Mouse (Mus musculus): ENCODE data around the gene Srebf1.

The Srebf1 gene

DNA sequence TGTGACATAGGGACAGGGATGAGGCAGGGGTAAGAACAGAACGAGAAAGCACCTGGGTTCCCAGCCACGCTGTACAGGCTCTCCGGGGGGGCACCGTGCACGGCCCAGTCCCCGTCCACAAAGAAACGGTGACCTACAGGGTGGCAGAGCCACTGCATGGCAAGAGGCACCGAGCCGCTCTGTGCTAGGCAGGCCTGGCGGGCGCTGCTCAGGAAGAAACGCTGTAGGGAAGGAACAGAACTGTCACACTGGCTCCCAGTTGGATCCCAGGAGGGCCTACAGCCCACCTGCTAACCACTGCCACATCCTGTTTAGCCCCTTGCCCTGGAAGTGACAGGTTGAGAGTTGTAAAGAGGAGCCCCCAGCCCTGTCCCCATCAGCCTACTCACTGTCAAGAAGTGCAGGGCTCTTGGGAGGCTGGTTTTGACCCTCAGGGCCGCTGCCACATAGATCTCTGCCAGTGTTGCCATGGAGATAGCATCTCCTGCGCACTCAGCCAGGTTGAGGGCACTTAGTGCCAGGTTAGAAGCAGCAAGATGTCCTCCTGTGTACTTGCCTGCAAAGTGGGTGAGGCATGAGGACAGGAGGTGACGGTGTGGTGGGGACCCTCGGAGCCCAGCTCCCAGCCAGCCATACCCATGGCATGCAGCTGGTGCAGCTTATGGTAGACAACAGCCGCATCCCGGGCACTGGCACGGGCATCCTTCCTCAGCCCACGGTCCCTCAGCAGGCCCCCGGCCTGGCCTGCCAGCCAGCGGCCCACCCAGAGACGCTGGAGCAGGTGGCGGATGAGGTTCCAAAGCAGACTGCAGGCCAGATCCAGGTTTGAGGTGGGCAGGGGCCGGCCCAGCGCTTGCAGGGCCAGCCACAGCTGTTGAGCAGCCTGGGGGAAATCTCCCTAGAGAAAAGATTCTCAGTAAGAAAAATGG is 19.4 kb downstream of the Srebf1 start:
- peak; percentile 78 for DNase-seq

DNA sequence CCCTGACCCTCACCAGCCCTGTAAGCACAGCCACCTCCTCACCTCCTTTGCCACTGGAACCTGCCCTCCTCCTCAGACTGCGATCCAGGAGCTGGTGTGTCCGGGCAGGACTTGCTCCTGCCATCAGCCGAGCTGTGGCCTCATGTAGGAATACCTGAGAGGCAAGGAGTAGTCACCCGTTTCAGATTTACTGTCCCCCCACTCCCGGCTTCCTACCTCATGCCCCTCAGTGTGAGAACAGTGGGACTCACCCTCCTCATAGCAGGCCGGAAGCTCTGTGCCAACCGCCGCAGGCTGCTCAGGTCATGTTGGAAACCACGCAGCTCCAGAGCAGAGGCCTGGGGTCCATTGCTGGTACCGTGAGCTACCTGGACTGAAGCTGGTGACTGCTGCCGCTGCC is 22.0 kb downstream of the Srebf1 start:
- DNase-seq = no peak

DNA sequence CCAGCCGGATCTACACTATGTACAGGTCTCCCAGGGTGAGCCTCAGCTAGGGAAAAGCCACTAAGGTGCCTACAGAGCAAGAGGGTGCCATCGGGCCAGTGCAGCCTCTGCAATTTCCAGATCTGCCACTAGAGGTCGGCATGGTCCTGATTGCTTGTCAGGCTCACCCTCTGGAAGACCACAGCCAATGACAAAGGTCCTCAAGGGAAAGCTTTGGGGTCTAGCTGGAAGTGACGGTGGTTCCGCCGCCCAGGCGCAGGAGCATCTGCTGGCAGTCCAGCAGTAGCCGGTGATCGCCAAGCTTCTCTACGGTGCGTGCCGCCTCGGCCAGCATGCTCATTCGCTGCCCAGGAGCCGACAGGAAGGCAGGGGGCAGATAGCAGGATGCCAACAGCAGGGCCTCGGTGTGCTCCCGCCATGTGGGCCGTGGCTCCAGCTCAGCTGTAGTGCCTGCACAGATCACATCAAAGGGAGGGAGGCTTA is 22.6 kb downstream of the Srebf1 start:
- DNase-seq = peak; percentile 90

DNA sequence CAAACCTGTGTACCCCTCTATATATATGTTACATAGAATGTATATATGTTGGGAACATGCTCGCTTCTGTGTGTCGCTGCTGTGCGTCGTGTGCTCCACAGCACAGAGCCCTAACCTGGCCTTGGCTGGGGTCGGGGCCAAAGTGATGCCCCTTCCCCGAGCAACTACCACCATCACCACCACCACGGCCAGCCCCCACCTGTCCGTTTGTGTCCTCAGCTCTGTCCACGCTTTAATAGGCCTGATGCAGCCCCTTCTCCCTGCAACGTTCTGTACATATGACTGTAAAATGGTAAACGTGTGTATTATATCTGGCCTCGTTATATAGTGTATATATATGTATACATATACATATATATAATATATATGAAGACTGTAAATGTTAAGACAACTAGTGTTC is 23.7 kb downstream of the Srebf1 start:
- no peak for DNase-seq

DNA sequence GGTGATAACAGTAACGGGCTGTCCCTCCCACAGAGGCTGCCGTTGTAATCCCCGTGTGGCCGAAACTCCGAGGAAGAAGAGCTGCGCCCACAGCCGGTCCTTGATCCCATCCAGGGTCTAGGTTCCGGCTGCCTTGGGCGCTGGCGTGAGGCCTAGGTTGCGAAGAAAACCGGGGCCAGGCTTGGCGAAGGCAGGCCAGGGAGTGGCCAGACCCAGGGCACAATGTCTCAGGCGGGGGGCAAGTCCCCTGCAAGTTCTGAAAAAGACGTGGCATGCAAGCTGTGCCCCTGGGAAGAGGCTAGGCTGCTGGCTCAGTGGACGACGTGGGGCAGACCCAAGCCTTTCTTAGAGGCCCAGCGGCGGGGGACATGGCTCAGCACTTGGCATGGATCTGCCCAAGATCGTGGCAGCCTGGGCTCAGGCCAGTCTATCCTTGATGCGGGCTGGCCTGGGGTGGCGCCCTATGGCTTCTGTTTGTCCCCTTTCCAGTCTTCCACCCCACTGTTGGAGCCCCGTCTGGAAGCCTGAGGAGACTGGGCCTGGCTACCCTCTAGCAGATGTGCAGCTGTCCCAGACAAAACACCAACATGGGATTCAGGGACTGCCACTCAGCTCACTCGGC is 24.3 kb downstream of the Srebf1 start:
- DNase-seq = no peak

DNA sequence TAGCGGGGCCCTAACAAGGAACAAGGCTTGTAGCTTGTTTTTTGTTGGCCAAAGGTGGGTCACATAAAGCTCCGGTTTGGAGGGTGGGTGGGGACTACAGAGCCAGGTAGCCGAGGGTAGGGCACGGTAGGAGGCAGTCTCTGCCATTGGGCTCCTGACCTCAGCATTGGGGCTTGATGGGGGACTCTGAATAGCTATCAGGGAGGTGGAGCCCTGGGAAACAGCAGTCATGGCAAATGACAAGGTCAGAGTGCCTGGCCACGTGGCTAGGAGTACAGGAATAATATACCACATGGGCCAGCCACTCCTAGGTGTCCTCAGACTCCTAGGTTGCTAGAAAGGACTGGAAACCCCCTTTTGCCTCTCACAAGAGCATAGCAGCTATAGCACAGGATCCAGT is 26.0 kb downstream of the Srebf1 start:
- no peak for DNase-seq

DNA sequence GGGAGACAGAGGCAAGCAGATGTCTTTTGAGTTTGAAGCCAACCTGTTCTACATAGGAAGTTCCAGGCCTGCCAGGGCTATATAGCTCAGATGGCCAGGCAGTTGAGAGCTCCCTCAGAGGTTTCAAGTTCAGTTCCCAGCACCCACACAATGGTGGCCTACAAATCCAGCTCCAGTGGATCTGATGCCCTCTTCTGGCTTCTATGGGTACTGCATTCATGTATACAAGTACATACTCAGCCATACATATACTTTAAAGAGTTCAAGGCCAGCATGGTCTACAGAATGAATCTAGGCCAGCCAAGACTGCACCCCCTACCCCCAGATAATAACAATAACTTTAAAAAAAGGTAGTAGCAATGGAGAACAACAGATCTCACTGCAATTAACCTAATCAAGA is 27.3 kb downstream of the Srebf1 start:
- no peak for DNase-seq

DNA sequence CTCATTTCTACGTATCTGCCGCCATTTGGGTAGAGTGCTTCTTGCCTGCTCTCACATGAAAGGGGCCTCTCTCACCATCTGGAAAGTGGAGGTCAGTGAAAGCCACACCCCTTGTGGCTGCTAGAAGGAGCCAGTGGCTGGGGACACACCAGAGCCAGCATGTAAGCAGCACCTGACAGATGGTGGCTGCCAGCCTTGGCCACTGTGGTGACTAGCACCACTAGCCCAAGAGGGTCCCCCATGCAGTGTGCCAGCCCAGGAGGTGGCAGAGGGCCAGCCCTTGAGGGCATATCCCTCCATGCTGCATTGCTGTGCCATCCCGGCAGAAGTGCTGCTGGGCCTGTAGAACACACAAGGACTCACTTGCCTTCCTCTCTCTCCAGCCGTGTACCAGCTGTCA is 28.8 kb downstream of the Srebf1 start:
- no peak for DNase-seq

DNA sequence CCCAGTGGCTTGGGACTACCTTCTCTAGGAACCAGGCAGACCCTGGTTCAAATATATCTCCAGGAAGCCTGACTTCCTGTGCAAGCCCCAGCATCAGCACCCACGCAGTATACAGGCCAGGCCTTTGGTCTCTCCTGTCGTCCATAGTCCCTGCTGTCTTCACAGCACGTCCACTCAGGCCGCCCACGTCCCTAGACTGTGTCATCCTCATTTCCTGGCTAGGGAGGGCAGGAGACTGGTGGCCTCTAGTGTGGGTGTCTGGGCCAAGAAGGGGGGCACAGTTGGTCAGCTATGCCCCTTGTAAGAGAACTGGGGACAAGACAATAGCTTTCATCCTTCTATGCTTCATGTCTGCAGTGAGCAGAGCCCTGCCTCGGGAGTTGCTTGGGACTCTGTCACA is 29.8 kb downstream of the Srebf1 start:
- no peak for DNase-seq

DNA sequence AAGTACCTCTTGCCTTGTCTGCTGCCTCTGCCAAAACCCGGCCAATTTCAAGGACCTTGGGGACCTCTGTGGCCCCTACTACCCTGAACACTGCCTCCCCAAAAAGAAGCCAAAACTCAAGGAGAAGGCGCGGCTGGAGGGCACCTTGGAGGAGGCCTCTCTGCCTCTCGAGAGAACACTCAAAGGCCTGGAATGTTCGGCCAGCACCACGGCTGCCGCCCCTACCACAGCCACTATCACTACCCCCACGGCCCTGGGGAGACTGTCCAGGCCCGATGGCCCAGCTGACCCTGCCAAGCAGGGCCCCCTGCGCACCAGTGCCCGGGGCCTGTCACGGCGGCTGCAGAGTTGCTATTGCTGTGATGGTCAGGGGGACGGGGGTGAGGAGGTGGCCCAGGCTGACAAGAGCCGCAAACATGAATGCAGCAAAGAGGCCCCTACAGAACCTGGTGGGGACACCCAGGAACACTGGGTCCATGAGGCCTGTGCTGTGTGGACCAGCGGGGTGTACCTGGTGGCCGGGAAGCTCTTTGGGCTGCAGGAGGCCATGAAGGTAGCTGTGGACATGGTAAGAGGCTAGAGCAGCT is 32.2 kb downstream of the Srebf1 start:
- no peak for DNase-seq

DNA sequence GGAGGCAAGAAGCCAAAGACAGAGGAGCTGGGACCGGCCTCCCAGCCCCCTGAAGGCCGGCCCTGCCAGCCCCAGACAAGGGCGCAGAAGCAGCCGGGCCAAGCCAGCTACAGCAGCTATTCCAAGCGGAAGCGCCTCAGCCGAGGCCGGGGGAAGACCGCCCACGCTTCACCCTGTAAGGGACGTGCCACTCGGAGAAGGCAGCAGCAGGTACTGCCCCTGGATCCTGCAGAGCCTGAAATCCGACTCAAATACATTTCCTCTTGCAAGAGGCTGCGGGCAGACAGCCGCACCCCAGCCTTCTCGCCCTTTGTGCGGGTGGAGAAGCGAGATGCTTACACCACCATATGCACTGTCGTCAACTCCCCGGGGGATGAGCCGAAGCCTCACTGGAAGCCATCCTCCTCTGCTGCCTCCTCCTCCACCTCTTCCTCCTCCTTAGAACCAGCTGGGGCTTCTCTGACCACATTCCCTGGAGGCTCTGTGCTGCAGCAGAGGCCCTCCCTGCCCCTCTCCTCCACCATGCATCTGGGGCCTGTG is 32.8 kb downstream of the Srebf1 start:
- no peak for DNase-seq

DNA sequence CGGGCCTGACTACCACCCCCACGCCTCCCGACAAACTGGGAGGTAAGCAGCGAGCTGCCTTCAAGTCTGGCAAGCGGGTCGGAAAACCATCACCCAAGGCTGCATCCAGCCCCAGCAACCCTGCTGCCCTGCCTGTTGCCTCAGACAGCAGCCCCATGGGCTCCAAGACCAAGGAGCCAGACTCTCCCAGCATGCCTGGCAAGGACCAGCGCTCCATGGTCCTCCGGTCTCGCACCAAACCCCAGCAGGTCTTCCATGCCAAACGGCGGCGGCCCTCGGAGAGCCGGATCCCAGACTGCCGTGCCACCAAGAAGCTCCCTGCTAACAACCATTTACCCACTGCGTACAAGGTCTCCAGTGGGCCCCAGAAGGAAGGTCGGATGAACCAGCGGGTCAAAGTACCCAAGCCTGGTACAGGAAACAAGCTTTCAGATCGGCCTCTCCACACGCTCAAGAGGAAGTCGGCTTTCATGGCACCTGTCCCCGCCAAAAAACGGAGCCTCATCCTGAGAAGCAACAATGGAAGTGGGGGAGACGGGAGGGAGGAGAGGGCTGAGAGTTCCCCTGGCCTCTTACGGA is 34.0 kb downstream of the Srebf1 start:
- no peak for DNase-seq

DNA sequence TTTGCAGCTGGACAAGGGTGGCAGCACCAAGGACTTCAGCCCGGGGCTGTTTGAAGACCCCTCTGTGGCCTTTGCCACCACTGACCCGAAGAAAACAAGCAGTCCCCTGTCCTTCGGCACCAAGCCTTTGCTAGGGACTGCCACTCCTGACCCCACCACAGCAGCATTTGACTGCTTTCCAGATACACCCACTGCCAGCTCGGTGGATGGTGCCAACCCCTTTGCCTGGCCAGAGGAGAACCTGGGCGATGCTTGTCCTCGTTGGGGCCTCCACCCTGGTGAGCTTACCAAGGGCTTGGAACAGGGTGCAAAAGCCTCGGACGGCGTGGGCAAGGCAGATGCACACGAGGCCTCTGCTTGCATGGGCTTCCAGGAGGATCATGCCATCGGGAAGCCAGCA is 35.3 kb downstream of the Srebf1 start:
- peak; percentile 57 for DNase-seq

DNA sequence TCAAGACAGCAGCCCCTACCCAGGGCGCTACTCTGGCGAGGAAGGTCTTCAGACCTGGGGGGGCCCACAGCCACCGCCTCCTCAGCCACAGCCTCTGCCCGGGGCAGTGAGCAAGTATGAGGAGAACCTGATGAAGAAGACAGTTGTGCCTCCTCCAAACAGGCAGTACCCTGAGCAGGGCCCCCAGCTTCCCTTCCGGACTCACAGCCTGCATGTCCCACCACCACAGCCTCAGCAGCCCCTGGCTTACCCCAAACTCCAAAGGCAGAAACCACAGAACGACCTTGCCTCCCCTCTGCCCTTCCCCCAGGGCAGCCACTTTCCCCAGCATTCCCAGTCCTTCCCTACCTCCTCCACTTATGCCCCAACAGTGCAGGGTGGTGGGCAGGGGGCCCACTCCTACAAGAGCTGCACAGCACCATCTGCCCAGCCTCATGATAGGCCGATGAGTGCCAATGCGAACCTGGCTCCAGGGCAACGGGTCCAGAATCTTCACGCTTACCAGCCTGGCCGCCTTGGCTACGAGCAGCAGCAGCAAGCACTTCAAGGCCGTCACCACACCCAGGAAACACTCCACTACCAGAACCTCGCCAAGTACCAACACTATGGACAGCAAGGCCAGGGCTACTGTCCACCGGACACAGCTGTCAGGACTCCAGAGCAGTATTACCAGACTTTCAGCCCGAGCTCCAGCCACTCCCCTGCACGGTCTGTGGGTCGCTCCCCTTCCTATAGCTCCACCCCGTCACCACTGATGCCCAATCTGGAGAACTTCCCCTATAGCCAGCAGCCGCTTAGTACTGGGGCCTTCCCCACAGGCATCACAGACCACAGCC is 36.8 kb downstream of the Srebf1 start:
- peak; percentile 83 for DNase-seq

DNA sequence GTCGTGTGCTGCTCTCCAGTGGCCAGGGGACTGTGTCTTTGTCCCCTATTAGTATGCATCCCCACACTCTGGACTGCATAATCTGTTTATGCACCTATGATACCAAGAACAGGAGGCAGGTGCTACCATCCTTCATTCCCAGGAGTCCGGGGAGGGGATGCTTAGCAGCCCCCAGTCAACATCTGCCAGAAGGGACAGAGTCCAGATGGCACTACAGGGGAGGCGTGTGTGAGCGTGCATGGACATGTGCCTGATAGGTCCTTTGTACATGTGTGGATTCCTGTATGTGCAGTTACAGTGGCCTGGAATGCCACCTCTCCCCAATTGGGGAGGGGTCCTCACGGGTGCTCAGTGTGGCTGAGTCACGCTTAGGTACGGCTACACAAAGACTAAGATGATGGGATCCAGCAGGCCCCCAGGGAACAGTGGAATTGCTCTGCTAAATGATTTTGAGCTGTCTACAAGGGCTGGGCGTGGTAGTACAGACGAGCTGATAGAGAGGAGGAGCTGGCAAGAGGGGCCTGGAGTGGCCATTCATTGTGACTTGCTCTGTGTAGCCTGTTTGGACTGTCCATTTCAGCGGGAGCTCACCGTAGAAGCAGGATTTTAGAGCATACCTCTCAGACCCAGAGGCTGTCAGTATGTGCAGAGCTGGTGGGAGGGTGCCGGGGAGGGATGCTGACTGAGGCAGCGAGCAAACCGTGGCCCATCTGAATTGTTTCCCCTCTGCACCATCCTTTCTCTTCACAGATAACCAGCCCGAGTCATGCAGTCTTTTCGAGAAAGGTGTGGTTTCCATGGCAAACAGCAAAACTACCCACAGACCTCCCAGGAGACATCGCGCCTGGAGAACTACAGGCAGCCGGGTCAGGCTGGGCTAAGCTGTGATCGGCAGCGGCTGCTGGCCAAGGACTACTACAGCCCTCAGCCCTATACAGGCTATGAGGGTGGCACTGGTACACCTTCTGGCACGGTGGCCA is 37.7 kb downstream of the Srebf1 start:
- DNase-seq = peak; percentile 51

DNA sequence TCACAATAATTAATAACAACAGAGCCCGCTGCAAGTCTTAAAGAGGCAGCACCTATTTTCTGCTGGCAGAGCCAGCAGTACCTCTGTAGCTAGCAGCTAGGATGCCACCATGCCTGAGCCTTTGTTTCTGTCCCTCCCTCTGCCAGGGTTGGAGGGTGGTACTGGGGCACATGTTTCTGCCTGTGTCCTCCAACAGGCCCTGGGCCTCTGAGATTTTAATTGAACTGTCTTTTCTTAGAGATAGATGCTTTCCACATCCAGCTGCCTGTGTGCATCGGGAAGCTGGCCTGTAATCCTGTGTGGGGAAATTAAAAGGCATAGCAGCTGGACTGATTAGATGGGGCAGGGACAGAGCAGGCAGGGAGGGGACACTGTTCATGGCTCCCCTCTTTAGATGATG is 39.6 kb downstream of the Srebf1 start:
- peak; percentile 20 for DNase-seq

DNA sequence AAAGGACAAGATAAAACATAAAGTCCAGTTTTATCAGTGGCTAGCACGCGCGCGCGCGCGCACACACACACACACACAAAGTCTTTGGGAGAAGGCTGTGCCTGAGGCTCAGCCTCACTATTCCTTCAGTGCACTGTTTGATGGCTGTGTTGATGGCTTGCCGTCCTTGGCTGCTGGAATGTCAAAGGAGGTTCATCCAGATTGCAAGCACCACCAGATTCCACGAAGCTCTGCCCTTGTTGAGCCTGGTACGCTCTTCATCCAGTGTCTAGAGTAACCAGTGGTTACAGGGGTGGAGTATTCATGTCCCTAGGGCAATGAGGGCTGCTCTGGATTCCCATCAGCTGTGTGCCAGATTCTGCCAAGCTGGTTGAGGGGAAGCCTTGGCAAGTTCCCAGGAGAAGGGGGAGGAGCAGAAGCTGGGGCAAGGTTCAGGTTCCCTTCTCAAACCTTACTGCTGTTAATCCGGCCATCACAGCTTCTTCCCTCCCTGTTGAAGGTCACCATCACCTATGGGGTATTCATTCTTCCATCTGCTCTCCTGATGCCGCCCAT is 40.2 kb downstream of the Srebf1 start:
- DNase-seq = peak; percentile 52

DNA sequence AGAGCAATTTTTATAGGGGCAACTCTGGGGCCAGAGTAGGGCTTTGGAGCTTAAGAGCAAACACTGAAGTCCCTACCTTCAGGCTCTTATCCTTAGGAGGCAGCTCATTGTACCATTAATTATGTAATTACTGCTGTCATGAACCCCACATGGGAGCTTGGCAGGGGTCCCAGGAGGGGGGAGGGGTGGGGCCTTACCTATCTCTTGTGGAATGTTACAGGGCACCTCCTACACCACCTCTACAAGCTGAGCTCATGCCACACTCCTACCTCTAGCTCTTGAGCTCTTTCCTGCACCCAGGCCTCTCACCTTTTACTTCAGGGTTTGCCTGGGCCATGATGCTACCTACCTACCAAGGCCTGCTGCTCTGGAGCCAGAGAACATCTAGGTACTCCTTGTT is 43.9 kb downstream of the Srebf1 start:
- peak; percentile 75 for DNase-seq

DNA sequence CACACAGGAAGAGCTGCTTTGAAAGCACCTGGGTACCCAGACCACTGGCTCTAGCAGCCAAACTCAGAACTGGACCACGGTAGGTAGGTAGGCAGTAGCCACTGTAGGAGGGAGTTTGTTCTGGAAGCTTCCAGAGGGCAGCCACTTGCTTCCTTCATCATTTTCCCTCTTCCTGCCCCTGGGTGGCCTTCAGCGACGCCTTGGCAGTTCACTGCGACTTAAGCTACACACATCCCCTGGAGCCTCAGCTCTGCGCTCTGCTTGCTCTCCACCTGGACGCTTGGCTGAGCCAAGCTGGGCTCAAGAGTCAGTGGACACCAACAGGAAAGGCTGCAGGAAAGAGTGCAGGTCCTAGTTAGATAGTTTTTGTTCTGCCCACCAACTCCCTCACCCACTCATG is 44.4 kb downstream of the Srebf1 start:
- DNase-seq = peak; percentile 52

DNA sequence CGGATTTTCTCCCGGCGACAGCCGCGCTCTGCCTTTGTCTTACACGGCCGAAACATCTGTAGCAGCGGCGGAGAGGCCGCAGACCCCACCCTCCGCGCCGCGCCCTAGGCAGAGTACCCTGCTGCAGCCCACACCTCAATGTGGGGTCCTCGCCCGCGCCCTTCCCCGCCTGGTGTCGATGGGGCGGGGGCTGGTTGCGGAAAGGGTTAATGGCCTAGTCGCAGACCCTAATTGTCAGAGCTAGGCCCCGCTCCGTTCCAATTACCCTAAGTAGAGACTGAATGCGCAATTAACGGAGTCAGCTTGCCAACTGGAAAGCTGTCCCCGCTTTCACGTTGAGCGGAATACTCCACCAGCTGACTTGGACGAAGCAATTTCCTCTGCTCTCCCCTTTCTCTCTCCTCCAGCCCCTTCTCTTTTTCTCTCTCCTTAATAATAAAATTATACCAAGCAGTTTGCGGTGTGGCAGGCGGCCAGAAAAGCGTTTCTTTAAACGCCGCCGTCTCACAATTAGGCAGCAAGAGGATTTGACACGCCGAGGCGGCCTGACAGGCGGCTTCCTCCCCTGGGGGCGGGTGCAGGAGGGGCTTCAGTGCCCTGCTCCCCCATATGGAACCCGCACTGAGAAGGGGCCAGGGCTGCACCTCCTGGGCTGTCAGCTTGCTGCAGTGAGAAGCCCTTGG is 45.3 kb downstream of the Srebf1 start:
- DNase-seq = peak; percentile 79

All from cerebellum, adult 9-11 months (tissue).